Mouse (Mus musculus): Measurements from ENCODE around the gene Olfr592.

DNA sequence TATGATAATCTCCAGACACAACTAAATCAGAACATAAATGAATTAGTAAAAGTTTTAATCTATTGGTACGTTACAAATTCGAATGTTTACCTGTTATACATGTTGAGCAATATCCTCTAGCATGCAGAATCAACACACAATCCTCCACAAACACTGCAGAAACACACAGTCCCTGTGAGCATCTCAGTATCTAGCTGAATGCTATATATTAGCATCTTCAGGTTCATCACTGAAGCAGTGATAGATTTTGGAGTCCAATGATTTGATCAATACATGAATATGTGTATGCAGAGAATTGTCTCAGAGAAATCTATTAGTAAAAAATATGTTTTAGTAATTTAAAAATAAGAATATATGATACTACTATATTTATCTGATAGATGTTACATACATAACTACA, 28.3 kb upstream of the Olfr592 start, which contains the start of gene Olfr589:
- TF ChIP-seq POLR2A (IDR thresholded peaks at IDR 0.05; ENCODE audit: low read depth, low read length) (no peak), CTCF (IDR thresholded peaks at IDR 0.05; ENCODE audit: extremely low read depth, insufficient read length, insufficient replicate concordance, low read depth, low read length) (no peak)
